ENCODE assay signal across 7 mouse cellular contexts in genomic region chr2:121354820-121355592, GRCm38 (mm10). TPM values are rescaled to one million over a fixed set of nuclear protein-coding genes. Genes with fewer than 3 reads are reported as not detected.
DNase-seq lines count a peak whose midpoint lies in the region; ATAC-seq lines count a peak whose summit lies in the region.

Gene Ppip5k1 (minus strand): TSS chr2:121355396.

- intact Hi-C loops in gastrocnemius, postnatal 36 days (cut with DNase I): loop anchor here (1.0 kb wide), 1 partner anchor 58 kb away; the partner anchor contains the start of genes Catsper2 and Pdia3
- intact Hi-C loops in left cerebral cortex, postnatal 25 days (cut with DNase I): loop anchor here (5.0 kb wide), 1 partner anchor 158 kb away; no protein-coding TSS in a partner anchor

- H3K4me1 ChIP-seq in intestine, embryonic 15.5 days (replicated peaks): peaks cover 13% of the 10 kb centered on the region
- H3K4me1 ChIP-seq in midbrain, embryonic 10.5 days: peaks cover 29% of the 10 kb centered on the region

- 0 out of 2 replicates have a peak within 1 kb of the TSS, but pooled peaks have one; percentile 14 for H3K27ac ChIP-seq in intestine, embryonic 15.5 days
- H3K27ac ChIP-seq in midbrain, embryonic 10.5 days (replicated peaks): peak within 1 kb of the TSS; percentile 92

- H3K9me3 ChIP-seq in intestine, embryonic 15.5 days: no peaks in the 10 kb centered on the region
- H3K9me3 ChIP-seq in midbrain, embryonic 10.5 days (replicated peaks): no peaks in the 10 kb centered on the region

- H3K36me3 ChIP-seq in intestine, embryonic 15.5 days: no peaks in the 10 kb centered on the region
- H3K36me3 ChIP-seq in midbrain, embryonic 10.5 days: no peaks in the 10 kb centered on the region

- under 1% methylated on average over 52 of the region's 58 CpGs for WGBS in intestine, embryonic 15.5 days
- under 1% methylated on average over 58 of the region's 58 CpGs for WGBS in midbrain, embryonic 10.5 days

- H3K4me3 ChIP-seq in intestine, embryonic 15.5 days (replicated peaks): peak within 1 kb of the TSS; percentile 68
- peak within 1 kb of the TSS; percentile 88 for H3K4me3 ChIP-seq in midbrain, embryonic 10.5 days

- peak within 1 kb of the TSS; percentile 75 for H3K4me2 ChIP-seq in intestine, embryonic 15.5 days (replicated peaks)

- peak within 1 kb of the TSS; percentile 73 for H3K9ac ChIP-seq in intestine, embryonic 15.5 days

- peak; percentile 98 for DNase-seq in adrenal gland, adult 2 months
- peak; percentile 94 for DNase-seq in embryo, embryonic 11.5 days (ENCODE audit: low read depth, low spot score)
- DNase-seq in gastrocnemius, postnatal 36 days: peak; percentile 95
- peak; percentile 99 for DNase-seq in left cerebral cortex, postnatal 25 days (ENCODE audit: low spot score in 2 of 2)
- peak; percentile 98 for DNase-seq in midbrain, embryonic 10.5 days (ENCODE audit: low spot score)
- peak; percentile 98 for DNase-seq in right cerebral cortex, postnatal 4 days

- ATAC-seq in intestine, embryonic 15.5 days: peak; percentile 92

- H3K27me3 ChIP-seq in intestine, embryonic 15.5 days (replicated peaks): no peaks in the 10 kb centered on the region
- H3K27me3 ChIP-seq in midbrain, embryonic 10.5 days (ENCODE audit: low read depth, poor library complexity, severe bottlenecking): peaks cover 39% of the 10 kb centered on the region

RNA-seq across cellular contexts. Expression of gene Ppip5k1, which starts in this region (rescaled TPM):
- total RNA-seq in adrenal gland, adult 2 months (2021): 10 to 100 TPM; 51.4 to 56.9 TPM
- 36.7 and 41.0 TPM in 2 replicates for polyA plus RNA-seq in adrenal gland, adult 2 months (2012; rRNA removed)
- 10 to 100 TPM; 63.1 to 84.5 TPM for total RNA-seq in gastrocnemius, postnatal 36 days (2021)
- polyA plus RNA-seq in intestine, embryonic 15.5 days (2015; fragmentation: Nextera tagmentation; extraction: Ambion mirVana): 15.4 and 16.3 TPM in 2 replicates
- total RNA-seq in left cerebral cortex, postnatal 25 days (2021): 100 to 1,000 TPM; 111 to 122 TPM
- polyA plus RNA-seq in midbrain, embryonic 10.5 days (2016; fragmentation: Nextera tagmentation; extraction: Ambion mirVana): 11.2 and 11.4 TPM in 2 replicates

Comparison
In these comparisons a context has a peak if more than half of its experiments do, and no peak if none do; other contexts are left out.
1. Peak in every context shown above with its lines: DNase-seq, ATAC-seq, H3K4me3 ChIP-seq and H3K27ac ChIP-seq.